Mouse (Mus musculus) limb, embryonic 11.5 days (tissue): Measurements from ENCODE around the gene Kcnj15. TPM values are rescaled to one million over a fixed set of nuclear protein-coding genes. Genes with fewer than 3 reads are reported as not detected.

Experiments used
- ATAC-seq: fragments of 200-750 bp; cut with Nextera tagmentation; 2 replicates; pipeline ENCODE4 v1.8.0; 2017; ENCODE audit warnings: low read depth; ENCODE audit not compliant: insufficient number of reproducible peaks, low FRiP score, low TSS enrichment
- DNase-seq: peaks from one replicate; pipeline ENCODE4 v3.0.0-alpha.2; 2015; ENCODE audit warnings: low spot score
- H3K27ac ChIP-seq: fragments of 300-500 bp; sonication (generic); replicated peaks from 2 replicates; pipeline ENCODE4 v1.5.1; 2014; ENCODE audit warnings: low read depth, mild to moderate bottlenecking, low read length
- H3K27me3 ChIP-seq: fragments of 300-500 bp; sonication (generic); 2 replicates; pipeline ENCODE4 v1.6.1; 2014; ENCODE audit warnings: mild to moderate bottlenecking, low read length, mixed read lengths; ENCODE audit not compliant: control insufficient read depth, insufficient read depth
- H3K36me3 ChIP-seq: fragments of 300-500 bp; sonication (generic); 2 replicates; pipeline ENCODE4 v1.6.1; 2014; ENCODE audit warnings: mild to moderate bottlenecking, low read length, moderate library complexity, mixed read lengths; ENCODE audit not compliant: control insufficient read depth, insufficient read depth
- H3K4me1 ChIP-seq: fragments of 300-500 bp; sonication (generic); 2 replicates; pipeline ENCODE4 v1.6.1; 2014; ENCODE audit warnings: low read length, mixed read lengths; ENCODE audit not compliant: control insufficient read depth, insufficient read depth
- H3K4me2 ChIP-seq: fragments of 300-500 bp; sonication (generic); 2 replicates; pipeline ENCODE4 v1.6.1; 2014; ENCODE audit warnings: low read depth, mild to moderate bottlenecking, moderate library complexity; ENCODE audit not compliant: severe bottlenecking
- H3K4me3 ChIP-seq: fragments of 300-500 bp; sonication (generic); 2 replicates; pipeline ENCODE4 v1.5.1; 2014; ENCODE audit warnings: low read depth, low read length
- H3K9ac ChIP-seq: fragments of 300-500 bp; sonication (generic); 2 replicates; pipeline ENCODE4 v1.6.1; 2014; ENCODE audit warnings: mild to moderate bottlenecking, low read length
- H3K9me3 ChIP-seq: fragments of 300-500 bp; sonication (generic); 2 replicates; pipeline ENCODE4 v1.6.1; 2016; ENCODE audit warnings: low read length; ENCODE audit not compliant: control insufficient read depth
- WGBS: fragments of 180-500 bp; shearing (Covaris S2); extraction: QIAGEN DNeasy Blood & Tissue Kit; methylation state at CpG from one replicate; pipeline ENCODE4 v1.1.7; 2014; 5-methylcytosine and 5-hydroxymethylcytosine counted together
- polyA plus RNA-seq: library from polyadenylated mRNA; unstranded; fragments of >200 nt; fragmentation: Nextera tagmentation; extraction: Ambion mirVana; gene quantifications from 2 replicates; pipeline ENCODE4 v1.2.1, GENCODE M21; 2014

Gene Kcnj15
- polyA plus RNA-seq, 1 experiment from 2014 or later: 0.53 TPM

- Histone ChIP-seq H3K9me3 (no peaks in the 10 kb centered on the region), H3K9ac (no peak overlapping the region), H3K27me3 (no peaks in the 10 kb centered on the region), H3K27ac (no peak overlapping the region), H3K36me3 (no peaks in the 10 kb centered on the region), H3K4me2 (no peak overlapping the region), H3K4me3 (no peak overlapping the region), H3K4me1 (no peaks in the 10 kb centered on the region)
- WGBS: 53% methylated on average over 2 of the region's 2 CpGs
- no peak for DNase-seq
- ATAC-seq: no peak
Measured at GRCm38 (mm10) chr16:95219459-95219858, 37.9 kb upstream of the Kcnj15 start.

- Histone ChIP-seq H3K4me3 (no peak overlapping the region), H3K4me2 (no peak overlapping the region), H3K9ac (no peak overlapping the region), H3K27ac (no peak overlapping the region), H3K9me3 (no peaks in the 10 kb centered on the region), H3K27me3 (no peaks in the 10 kb centered on the region), H3K36me3 (no peaks in the 10 kb centered on the region), H3K4me1 (no peaks in the 10 kb centered on the region)
- ATAC-seq (no peak), DNase-seq (no peak)
- 58% methylated on average over 4 of the region's 4 CpGs for WGBS
Measured at GRCm38 (mm10) chr16:95221051-95221450, 36.3 kb upstream of the Kcnj15 start.

DNA sequence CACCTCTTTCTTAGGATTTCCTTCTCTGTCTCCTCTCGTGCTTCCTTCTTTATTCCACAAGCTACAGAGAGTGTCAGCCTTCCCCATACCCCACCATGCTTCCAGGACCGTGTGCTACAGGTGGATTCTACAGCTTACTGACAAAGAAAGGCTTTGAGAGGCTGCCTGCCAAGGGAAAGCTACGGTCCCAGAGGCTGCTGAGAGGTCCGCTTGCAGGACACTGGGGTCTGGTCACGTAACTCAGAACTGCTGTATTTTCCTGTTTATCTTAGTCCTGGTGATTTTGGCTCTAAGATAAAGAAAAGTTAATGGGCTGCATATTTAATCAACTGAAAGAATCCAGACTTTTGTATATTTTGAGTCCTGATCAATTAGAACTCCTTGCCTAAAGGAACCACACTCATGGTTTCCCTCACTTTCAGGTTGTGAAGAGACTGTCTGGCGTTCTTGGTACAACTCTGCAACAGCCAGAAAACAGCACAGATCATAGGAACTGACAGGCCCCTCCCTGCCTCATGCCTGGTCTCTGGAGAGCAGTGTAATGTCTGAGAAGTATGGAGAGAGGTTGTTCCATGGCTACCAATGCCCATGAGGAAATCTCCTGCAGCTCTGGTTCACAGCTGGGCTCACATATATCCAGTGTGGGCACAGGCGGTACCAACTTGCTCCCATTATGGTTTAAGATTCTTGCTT, 35.2 kb upstream of the Kcnj15 start:
- Histone ChIP-seq H3K36me3 (no peaks in the 10 kb centered on the region), H3K9ac (no peak overlapping the region), H3K4me1 (no peaks in the 10 kb centered on the region), H3K27ac (no peak overlapping the region), H3K9me3 (no peaks in the 10 kb centered on the region), H3K27me3 (no peaks in the 10 kb centered on the region), H3K4me2 (no peak overlapping the region), H3K4me3 (no peak overlapping the region)
- ATAC-seq (no peak), DNase-seq (no peak)
- 77% methylated on average over 7 of the region's 7 CpGs for WGBS

DNA sequence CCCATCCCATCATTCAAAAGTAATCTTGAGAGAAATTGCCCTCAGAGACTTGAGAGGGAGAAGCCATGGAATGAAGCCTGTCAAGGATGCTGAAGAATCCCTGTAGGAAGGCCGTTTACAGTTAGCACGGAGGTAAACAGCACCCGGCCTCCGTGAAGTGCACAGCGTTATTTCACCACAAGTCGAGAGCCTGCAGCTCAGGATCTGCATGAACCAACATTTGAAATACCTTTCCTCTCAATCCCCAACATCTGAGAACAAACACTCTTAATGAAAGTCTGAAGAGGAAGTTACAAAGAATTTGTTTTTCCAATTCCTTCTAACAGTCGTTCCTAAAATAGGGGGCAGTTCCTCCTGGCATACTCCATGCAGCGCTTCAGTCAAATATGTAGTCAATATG, 33.9 kb upstream of the Kcnj15 start:
- Histone ChIP-seq H3K4me3 (no peak overlapping the region), H3K9ac (no peak overlapping the region), H3K4me2 (no peak overlapping the region), H3K27me3 (no peaks in the 10 kb centered on the region), H3K27ac (no peak overlapping the region), H3K36me3 (no peaks in the 10 kb centered on the region), H3K4me1 (no peaks in the 10 kb centered on the region), H3K9me3 (no peaks in the 10 kb centered on the region)
- WGBS: 90% methylated on average over 8 of the region's 8 CpGs
- DNase-seq (no peak), ATAC-seq (no peak)

GRCm38 (mm10) chr16:95225285-95225684, 32.1 kb upstream of the Kcnj15 start:
- no peaks in the 10 kb centered on the region for H3K4me1 ChIP-seq
- DNase-seq (no peak), ATAC-seq (no peak)
- H3K9me3 ChIP-seq: no peaks in the 10 kb centered on the region
- H3K4me3 ChIP-seq: no peak overlapping the region
- H3K9ac ChIP-seq: no peak overlapping the region
- WGBS: 82% methylated on average over 7 of the region's 7 CpGs
- no peak overlapping the region for H3K27ac ChIP-seq
- no peak overlapping the region for H3K4me2 ChIP-seq
- no peaks in the 10 kb centered on the region for H3K27me3 ChIP-seq
- H3K36me3 ChIP-seq: no peaks in the 10 kb centered on the region

DNA sequence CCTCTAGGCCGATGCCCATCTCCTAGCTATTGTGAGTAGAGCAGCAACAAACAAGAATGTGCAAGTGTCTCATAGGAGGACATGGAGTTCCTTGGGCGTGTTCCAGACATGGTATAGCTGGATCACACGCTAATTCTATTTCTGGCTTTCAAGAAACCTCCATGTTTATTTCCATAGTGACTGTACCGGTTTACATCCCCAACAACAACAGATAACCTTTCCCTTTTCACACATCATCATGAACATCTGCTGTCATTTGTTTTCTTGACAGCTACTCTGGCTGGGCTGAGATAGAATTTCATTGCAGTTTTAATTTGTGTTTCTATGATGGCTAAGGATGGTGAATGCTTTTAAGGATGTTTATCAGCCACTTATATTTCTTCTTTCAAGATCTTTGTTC, 25.6 kb upstream of the Kcnj15 start:
- no peak overlapping the region for H3K4me3 ChIP-seq
- DNase-seq (no peak), ATAC-seq (no peak)
- H3K4me2 ChIP-seq: no peak overlapping the region
- H3K9me3 ChIP-seq: no peaks in the 10 kb centered on the region
- H3K9ac ChIP-seq: no peak overlapping the region
- H3K27me3 ChIP-seq: no peaks in the 10 kb centered on the region
- H3K36me3 ChIP-seq: no peaks in the 10 kb centered on the region
- no peaks in the 10 kb centered on the region for H3K4me1 ChIP-seq
- 77% methylated on average over 4 of the region's 4 CpGs for WGBS
- no peak overlapping the region for H3K27ac ChIP-seq

DNA sequence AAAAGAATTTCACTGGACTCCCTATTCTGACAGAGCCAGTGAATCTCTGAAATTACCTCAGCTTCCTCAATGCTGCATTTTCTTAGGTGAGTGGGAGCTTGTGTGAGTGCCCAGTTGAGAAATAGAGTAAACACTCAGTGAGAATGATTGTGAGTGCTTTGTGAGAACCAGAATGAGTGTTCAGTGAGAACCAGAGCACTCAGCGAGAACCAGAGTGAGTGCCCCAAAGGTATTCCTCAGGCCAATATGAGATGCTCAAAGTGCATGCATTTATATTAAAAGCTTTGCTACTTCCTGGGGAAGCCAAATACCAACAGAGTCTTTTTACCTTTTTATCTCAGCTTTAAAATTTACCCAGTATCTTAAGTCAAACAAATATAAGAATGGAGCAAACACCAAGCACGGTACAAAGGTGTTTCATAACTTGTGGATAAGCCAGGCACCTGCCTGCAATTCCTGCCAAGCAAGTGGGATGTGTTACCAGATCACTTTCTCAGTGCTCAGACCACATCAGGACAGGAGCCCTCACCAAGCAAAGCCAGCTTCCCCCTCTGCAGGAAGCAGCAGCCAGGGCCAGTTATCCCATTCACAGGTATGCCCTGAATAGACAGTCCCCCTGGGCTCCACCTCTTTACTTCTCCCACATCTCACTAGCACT, 22.3 kb upstream of the Kcnj15 start:
- no peak overlapping the region for H3K9ac ChIP-seq
- WGBS: 86% methylated on average over 2 of the region's 2 CpGs
- no peak for DNase-seq

GRCm38 (mm10) chr16:95239209-95239925, 18.0 kb upstream of the Kcnj15 start:
- Histone ChIP-seq H3K4me3 (no peak overlapping the region), H3K4me2 (no peak overlapping the region), H3K9ac (no peak overlapping the region), H3K27me3 (no peaks in the 10 kb centered on the region), H3K9me3 (no peaks in the 10 kb centered on the region), H3K4me1 (no peaks in the 10 kb centered on the region), H3K36me3 (no peaks in the 10 kb centered on the region), H3K27ac (no peak overlapping the region)
- 75% methylated on average over 7 of the region's 7 CpGs for WGBS
- DNase-seq: no peak
- ATAC-seq: no peak

More for the DNA sequence above, 22.3 kb upstream of the Kcnj15 start:
- Histone ChIP-seq H3K9me3 (no peaks in the 10 kb centered on the region), H3K27me3 (no peaks in the 10 kb centered on the region), H3K36me3 (no peaks in the 10 kb centered on the region), H3K4me3 (no peak overlapping the region), H3K4me2 (no peak overlapping the region), H3K27ac (no peak overlapping the region), H3K4me1 (no peaks in the 10 kb centered on the region)
- ATAC-seq: no peak
